Mouse (Mus musculus) olfactory bulb, adult 2 months (tissue): ENCODE data around the gene Gpr61.

ENCODE experiments used
- CTCF ChIP-seq: fragments of 200-500 bp; IDR thresholded peaks from 2 replicates; pipeline ENCODE4 v1.5.1; 2012; ENCODE audit warnings: low read depth, mild to moderate bottlenecking, low read length, moderate library complexity; ENCODE audit not compliant: insufficient read depth
- POLR2A ChIP-seq: fragments of 200-500 bp; IDR thresholded peaks from 2 replicates; pipeline ENCODE4 v1.6.1; 2012; ENCODE audit warnings: mild to moderate bottlenecking, low read depth, low read length, moderate library complexity; ENCODE audit not compliant: insufficient read depth

GRCm38 (mm10) chr3:108197066-108197497 is 42.4 kb upstream of the Gpr61 start:
- TF ChIP-seq POLR2A (no peak), CTCF (no peak)
